Mouse (Mus musculus) gastrocnemius, adult 8-10 months (tissue): ENCODE measurements around the gene Fam131c. TPM values are rescaled to one million over a fixed set of nuclear protein-coding genes. Genes with fewer than 3 reads are reported as not detected.

ENCODE experiments used
- DNase-seq, 2 experiments: peaks; one replicate each; pipeline ENCODE4 v3.0.0; 2022; ENCODE audit warnings: low spot score in 2 of 2
- total RNA-seq, 4 experiments: library from RNA; stranded (reverse); gene quantifications; 2 replicates each; pipeline ENCODE4 v1.2.4; 2022

Fam131c gene
- total RNA-seq, 4 experiments from 2014 or later: 0.17 to 0.27 TPM; not detected in 2

DNA sequence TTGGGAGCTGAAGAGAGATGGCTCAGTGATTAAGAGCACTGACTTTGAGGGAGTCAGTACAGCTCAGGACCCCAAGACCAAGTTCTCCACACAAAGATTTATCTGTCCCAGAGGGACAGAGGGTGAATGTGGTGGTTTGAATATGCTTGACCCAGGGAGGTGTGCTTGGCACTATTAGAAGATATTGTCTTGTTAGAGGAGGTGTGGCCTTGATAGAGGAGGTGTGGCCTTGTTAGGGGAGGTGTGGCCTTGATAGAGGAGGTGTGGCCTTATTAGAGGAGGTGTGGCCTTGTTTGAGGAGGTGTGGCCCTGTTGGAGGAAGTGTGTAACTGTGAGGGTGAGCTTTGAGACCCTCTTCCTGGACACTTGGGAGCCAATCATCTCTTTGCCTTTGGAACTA, 10.2 kb upstream of the Fam131c start:
- DNase-seq: no peak

DNA sequence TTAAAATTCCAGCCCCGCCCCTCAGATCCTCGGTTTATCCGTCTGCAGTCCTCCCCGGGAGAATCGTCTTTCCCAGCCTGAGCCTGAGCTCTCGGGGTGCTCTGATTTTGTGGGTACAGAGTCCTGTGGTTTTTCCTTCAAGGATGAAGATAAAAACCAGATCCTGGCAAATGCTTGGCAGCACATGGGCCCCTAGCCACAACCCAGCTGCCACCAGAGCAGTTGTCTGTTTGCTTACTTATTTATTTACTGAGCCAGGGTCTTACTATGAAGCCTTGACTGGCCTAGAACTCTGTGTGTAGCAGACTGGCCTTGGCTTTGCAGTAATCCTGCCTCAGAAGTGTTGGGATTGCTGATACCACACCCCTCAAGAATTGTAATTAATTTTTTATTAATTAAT, 8.8 kb upstream of the Fam131c start:
- DNase-seq: no peak

DNA sequence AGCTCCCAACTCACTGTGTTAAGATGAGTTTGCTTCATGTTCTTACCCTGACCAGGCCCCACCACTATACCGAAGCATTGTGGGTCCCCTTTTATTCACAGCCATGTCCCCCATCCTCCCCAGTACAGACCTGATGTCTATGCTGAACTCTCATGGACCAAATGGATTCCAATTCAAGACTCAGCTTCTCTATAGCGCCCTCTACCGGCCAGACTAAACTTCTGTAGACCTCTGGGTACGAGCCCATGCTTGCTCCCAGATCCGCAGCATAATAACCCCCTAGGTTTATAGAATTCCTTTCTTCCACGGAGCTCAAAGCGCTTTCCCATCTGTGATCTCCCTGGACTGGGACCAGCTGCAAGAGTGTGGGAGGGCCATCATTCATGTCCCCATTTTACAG, 7.2 kb upstream of the Fam131c start:
- DNase-seq: no peak

DNA sequence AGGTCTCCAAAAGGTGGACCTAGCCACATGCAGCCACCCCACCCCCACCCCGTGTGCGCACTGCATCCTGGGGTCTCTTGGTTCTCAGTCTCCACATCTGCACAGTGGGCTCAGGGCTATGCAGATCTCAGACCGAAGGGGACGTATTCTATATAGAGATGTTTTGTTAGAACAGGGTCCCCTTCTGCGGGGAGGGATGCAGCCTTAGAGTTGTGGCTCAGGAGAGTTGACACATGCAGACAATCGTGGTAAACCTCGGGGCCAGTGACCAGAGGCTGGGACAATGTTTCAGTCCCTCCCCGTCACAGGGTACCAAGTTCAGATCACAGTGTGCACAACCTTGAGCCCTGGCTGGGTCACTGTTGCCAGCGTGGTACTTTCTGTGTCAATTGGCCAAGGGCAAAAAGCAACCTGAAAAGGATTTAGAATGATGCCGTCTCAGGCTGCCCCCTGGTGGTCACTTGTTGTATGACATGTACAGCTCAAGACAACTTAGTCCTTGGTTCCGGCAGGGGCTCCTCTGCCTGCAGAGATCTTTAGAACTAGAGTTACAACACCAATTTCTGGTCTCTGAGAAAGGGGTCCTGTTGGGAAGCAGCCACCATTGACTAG, 5.0 kb upstream of the Fam131c start:
- peak; percentile 51 to 63 for DNase-seq

DNA sequence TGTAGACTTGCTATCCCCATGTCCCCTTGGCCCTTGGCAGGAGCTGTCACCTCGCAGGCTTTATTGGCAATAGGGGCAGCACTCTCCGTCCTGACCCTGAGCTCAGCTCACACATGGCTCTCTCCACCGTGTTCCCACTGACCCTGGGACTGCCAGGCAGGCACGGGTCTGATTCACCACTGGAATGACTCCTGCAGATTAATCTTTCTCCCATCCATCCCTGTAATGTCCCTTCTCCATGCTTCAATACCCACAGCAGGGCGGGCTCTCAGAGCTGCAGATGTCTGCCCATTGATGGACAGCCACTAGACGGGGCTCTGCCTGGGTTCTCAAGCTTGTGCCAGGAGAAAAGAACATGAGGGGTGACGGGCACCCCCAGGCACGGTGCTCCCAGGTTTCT, 2.9 kb upstream of the Fam131c start:
- no peak for DNase-seq

DNA sequence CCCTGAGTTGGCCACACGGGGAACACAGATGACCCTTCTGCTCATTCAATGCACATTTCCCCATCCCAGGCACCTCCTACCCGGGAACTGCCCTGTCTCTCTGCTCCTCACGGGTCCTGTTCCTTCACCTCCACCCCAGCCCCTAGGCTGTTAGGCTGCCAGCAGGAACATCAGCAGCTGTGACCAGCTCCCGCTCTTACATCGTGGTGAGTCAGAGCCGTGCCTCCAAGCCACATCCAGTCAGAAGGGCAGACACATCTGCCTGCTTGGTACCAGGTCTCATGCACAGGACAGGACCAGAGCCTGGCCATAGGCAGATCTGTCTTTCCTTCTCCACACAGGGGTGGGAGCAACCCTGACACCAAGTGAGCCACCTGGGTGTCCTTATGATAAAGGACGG, 2.1 kb upstream of the Fam131c start:
- DNase-seq: no peak

DNA sequence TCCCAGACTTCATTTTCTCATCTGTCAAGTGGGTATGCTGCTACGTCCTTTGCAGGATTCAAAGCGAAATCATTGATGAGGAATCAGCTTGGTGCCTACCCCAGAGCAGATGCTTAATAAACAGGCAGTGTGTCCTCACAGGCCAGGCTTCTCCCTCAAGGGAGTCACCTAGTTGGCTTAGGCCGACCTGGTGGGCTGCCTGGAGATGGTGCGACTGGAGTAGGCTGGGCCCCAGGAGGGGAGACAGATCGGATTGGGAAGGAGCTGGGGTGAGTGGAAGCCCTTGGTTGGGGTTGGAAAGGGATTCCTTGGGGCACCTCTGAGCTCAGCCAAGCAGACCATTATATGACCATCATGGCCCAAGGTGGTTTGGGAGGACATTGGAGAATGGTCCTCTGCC, 4.4 kb downstream of the Fam131c start:
- DNase-seq: no peak

DNA sequence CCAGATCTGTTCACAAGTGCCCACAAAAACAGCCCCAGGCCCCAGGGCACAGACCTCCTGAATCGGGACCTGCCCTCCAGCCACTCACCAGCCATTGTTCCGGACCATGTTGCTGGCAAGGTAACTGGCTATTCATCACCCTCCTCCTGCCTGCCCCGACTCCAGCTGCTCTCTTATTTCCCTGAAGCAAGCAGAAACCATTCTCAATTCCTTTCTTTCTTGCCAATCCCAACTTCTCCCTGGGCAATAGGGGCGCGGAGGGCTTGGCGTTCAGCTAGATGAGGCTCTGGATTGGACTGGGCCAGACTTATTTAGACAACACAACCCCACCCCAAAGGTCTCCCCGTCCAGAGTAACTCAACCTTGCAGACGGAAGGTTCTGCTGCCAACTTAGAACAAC, 11.7 kb downstream of the Fam131c start:
- no peak for DNase-seq

DNA sequence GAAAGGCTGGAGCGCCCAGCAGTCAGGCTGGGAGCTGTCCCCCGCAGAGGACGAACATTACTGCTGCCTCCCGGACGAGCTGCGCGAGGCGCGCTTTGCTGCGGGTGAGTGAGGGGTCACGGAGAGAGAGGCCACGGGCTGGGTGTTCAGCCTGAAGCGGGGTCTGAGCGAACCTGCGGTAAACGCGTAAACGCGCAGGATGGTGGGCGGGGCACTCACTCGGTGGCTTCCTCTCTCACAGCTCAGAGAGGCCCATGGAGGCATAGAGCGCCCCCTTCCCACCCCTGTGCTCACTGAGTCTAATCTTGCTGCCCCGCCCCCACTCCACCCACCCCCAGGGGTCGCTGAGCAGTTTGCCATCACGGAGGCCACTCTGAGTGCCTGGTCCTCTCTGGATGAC, 14.4 kb downstream of the Fam131c start:
- no peak for DNase-seq

DNA sequence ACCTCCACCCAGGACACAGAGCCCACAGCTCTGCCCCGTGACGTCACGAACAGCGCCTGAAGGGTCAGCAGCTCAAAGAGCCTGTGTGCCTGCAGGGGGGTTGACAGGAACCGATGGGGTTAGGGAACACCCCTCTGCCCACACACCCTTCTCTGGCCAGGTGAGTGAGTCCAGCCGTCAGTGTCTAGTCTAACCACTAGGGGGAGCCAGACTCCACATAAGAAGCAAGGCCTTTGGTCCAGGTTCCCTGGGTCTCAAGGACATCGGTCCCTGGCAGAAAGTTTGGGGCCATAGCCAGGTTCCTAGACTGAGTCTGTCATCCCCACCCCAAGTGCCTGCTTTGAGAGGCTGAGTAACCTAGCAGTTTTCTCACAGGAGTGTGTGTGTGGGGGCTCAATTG, 17.3 kb downstream of the Fam131c start:
- no peak for DNase-seq

DNA sequence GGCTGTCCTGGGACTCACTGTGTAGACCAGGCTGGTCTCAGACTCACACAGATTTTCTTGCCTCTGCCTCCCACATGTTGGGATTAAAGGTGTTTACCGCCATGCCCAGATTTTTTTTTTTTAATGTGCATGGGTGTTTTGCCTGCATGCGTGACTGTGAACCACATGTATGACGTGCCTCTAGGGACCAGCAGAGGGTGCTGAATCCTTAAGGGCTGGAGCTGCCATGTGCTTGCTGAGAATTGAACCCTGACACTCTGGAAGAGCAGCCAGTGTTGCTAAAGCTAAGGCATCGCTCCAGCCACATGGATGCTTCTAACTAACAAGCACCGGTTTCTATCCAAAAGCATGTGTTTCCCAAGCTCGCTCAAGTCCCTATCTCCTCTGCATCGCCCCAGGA, 18.1 kb downstream of the Fam131c start:
- DNase-seq: no peak

DNA sequence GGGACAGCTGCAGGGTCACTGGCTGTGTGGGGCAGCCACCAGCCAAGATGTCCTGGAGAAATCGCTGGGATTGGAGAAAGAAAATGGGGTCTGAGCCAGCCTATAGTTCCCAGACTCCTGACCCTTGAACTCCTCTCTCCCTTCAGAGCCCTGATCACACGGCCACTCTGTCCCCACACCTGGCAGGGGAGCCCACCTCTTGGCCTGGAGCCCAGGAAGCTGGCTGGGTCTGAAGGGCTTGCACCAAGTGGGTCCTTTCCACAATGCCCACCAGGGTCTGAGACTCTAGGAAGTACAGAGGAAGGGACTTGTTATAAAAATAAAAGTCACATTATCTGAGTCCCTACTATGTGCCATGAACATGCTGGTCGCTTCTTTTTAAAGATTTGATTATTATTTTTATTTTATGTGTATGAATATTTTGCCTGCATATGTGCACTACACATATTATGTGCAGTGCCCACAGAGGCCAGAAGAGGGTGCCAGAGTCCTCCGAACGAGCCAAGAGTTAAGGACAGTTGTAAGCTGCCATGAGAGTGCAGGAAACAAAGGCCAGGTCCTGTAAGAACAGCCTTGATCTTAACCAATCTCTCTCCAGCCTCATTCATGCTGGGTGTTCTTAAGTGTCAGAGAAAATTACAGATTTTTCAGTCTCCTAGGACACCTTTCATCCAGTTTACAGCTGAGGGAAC, 19.2 kb downstream of the Fam131c start:
- DNase-seq: peak; percentile 47 to 52

DNA sequence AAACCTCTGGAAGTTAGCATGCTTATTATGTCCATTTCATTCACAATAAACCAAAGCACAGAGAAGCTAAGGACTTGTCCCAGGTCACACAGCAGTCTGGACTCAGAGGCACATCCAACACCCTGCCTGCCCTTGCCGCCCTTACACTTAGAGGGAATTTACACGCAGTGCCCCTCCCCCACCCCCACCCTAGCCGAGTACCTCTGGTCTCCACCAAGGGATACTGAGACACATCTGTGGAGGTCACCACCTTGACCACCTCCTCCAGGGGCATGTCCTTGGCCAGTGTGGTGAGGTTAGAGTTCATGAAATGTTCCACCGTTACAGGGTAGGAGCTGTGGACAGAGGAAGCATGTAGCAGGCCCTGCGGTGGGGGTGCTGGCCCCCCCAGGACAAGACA, 19.9 kb downstream of the Fam131c start:
- no peak for DNase-seq

DNA sequence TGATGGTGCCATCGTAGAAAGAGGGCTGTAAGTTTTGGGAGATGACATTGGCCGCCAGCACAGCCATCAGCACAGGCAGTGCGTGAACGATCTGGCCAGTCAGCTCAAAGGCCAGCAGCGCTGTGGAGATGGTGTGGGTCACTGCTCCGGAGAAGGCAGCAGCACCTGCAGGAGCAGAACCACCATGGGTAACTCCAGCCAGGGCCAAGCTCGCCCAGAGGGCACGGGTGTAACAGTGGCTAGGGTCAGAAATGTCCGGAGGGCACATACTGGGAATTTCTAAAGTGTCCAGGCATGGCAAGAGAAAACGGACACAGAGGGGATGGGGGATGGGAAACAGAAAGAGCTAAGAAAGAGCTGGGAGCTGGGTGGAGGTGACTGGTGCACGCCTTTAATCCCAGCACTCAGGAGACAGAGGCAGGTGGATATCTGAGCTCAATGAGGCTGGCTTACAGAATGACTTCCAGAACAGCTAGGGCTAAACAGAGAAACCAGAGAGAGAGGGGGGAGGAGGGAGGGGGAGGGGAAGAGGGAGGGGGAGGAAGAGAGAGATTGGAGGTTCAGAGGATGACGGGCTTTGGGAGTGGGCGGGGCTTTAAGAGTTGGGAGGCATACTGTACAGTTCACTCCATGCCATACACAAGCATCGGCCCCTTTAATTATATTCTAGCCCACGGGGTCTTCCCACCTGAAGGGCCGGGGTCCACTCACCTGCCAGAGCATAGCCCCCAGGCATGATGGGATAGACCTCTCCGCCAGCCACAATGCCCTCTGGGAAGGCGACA, 21.5 kb downstream of the Fam131c start:
- DNase-seq: no peak

DNA sequence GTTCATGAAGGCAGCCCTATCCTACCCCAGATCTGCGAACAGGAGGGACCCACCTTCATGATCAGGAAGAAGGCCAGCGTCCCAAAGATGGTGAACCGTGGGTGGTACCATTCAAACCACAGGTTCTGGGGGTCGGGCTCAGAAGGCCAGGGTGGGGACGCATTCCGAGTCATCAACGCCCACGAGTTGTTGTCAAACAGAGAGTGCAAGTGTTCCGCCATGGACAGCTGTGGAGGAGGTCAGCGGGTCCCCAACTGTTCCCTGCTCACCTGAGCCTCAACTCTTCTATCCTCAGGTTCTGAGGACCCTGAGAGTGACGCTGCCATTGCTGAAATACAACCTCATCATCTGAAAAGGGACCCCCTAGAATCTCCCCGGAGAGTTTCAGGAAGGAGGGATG, 23.3 kb downstream of the Fam131c start:
- no peak for DNase-seq

DNA sequence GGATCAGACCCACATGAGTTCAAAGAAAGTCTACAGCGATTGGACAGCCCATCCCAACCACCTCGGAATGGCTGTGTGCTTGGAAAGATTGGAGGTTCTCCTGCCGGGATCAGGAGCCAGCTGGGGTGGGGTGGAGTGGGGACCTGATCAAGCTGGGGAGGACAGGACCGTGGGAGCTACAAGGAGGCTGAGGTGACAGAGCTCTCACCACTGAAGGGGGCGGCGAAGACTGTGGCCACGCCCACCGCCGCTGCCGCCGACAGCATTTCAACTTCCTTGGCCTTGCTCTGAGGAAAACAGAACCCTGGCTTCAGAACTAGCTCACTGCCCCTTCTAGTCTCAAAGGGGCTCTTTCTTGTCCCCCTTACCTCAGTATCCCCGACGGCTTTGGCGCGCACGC, 26.7 kb downstream of the Fam131c start:
- no peak for DNase-seq

DNA sequence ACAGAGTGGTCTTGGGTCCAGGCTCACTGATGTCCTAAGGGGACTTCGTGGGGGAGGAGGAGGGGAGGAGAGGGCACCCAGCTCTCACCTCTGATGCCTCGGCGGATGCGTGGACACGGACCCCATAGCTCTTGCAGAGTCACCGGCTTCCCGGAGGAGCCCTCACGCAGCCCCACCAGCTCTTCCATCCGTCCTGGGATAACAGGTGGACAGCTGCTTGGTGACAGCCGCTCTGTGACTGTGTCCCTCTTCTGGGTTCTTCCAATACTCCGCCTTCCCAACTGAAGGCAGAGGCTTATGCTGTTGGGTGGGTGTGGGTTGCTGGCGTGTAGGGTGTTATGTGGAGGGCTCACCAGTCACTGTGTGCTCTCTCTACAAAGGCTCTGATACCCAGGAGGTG, 29.8 kb downstream of the Fam131c start:
- DNase-seq: no peak

DNA sequence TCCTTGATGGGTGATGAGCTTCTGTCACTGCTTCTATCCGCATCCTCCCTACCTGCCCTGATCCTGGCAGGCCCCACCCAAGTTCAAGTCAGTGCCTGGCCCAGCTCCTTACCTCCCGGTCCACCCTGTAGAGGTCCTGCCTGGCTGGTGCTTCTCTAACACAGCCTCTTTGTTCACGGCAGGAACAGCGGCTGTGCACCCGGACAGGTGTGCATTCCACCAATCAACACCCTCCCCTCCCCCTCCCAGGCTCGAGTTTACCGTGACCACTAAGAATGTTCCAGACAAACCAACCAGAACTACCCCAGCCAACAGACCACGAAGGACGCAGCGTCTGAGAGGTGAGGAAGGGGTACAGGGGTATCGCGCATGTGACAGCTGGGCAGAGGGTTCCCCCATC, 30.5 kb downstream of the Fam131c start, which contains the start of gene Clcnka:
TSS of gene Clcnka (minus strand) at position 180 of the 400 bp plus-strand sequence.
- no peak for DNase-seq

DNA sequence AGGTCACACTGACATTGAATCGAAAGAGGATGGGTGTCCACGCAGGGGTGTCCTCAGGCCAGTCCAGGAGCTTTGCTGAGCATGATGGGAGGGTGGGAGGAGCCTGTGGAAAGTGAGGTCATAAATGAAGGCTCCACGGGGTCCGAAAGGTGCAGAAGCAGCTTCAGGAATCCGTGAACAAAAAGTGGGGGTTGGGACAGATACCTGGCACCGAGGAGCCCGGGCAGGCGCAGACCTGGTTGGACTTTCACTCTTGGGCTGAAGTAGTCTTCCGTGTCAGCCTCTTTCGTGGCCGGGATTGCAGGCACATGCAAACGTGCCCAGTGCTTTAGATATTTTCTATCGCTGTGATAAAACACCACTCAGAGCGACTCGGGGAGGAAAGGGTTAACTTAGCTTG, 32.2 kb downstream of the Fam131c start:
- DNase-seq: no peak

DNA sequence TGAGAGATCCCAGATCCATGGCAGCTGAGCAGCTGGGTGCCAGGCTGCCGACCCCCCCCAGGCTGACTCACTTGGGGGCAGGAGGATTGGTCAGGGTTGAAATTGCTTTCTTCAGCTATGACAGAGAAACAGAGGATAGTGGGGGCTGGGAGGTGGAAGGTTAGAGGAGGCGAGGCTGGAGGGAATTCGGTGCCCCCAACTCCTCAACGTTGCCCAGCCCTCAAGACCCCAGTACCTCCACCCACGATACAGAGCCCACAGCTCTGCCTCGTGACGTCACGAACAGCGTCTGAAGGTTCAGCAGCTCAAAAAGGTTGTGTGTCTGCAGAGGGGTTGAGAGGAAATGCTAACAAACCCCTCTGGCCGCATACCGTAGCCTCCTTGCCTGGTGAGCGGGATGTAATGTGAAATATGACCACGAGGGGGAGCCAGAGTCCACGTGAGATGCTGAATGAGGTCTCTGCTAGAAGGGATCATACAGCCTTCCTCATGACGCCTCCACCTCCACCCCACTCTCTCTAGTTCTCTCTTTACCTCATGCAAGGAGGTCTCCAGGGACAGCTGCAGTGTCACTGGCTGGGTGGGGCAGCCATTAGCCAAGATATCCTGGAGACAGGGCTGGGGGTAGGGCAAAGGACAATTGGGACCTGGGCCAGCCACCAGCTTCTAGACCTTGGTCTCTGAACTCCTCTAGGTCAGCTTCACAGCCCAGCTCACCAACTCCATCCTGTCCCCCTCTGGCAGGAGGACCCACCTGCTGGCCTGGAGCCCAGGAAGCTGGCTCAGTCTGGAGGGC, 36.7 kb downstream of the Fam131c start:
- peak; percentile 78 to 82 for DNase-seq

DNA sequence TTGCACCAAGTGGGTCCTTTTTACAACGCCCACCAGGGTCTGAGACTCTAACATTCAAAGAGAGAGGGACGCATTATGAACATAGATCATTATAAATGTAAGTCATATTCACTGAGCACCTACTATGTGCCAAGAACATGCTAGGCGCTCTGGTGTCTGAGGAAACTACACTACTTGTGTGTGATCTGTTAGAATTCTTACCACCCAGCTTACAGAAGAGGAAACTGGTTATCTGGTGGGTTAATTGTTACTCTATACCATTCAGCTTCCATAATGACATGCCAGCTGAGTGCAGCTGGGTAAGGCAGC, 37.2 kb downstream of the Fam131c start:
- no peak for DNase-seq
